Mouse (Mus musculus) lung, embryonic 14.5 days (tissue): ENCODE measurements around the gene Tmem198b. TPM values are rescaled to one million over a fixed set of nuclear protein-coding genes. Genes with fewer than 3 reads are reported as not detected.

Experiments used
- ATAC-seq: fragments of 200-750 bp; cut with Nextera tagmentation; 2 replicates; pipeline ENCODE4 v1.8.0; 2017; ENCODE audit warnings: mild to moderate bottlenecking, moderate TSS enrichment, moderate library complexity; ENCODE audit not compliant: insufficient read depth
- DNase-seq: peaks from one replicate; pipeline ENCODE4 v3.0.0-alpha.2; 2015
- H3K27ac ChIP-seq: fragments of 300-500 bp; sonication (generic); 2 replicates; pipeline ENCODE4 v1.5.1; 2014; ENCODE audit warnings: low read depth, mild to moderate bottlenecking, moderate library complexity
- H3K27me3 ChIP-seq: fragments of 300-500 bp; sonication (generic); 2 replicates; pipeline ENCODE4 v1.6.1; 2014; ENCODE audit warnings: low read length, control low read depth; ENCODE audit not compliant: insufficient read depth
- H3K36me3 ChIP-seq: fragments of 300-500 bp; sonication (generic); 2 replicates; pipeline ENCODE4 v1.6.1; 2014; ENCODE audit warnings: control low read depth; ENCODE audit not compliant: insufficient read depth
- H3K4me1 ChIP-seq: fragments of 300-500 bp; sonication (generic); 2 replicates; pipeline ENCODE4 v1.6.1; 2014; ENCODE audit warnings: antibody characterized with exemption, control low read depth; ENCODE audit not compliant: insufficient read depth
- H3K4me2 ChIP-seq: fragments of 300-500 bp; sonication (generic); 2 replicates; pipeline ENCODE4 v1.6.1; 2014; ENCODE audit warnings: mild to moderate bottlenecking
- H3K4me3 ChIP-seq: fragments of 300-500 bp; sonication (generic); 2 replicates; pipeline ENCODE4 v1.5.1; 2014; ENCODE audit warnings: low read depth, low read length
- H3K9ac ChIP-seq: fragments of 300-500 bp; sonication (generic); 2 replicates; pipeline ENCODE4 v1.6.1; 2014
- H3K9me3 ChIP-seq: fragments of 300-500 bp; sonication (generic); 2 replicates; pipeline ENCODE4 v1.6.1; 2016; ENCODE audit warnings: low read depth, low read length, control low read depth
- CTCF ChIP-seq: IDR thresholded peaks from 2 replicates; pipeline ENCODE4 v1.5.1; 2016; ENCODE audit warnings: antibody characterized with exemption, low read depth
- WGBS: fragments of 180-500 bp; shearing (Covaris S2); extraction: QIAGEN DNeasy Blood & Tissue Kit; methylation state at CpG from one replicate; pipeline ENCODE4 v1.1.7; 2014; 5-methylcytosine and 5-hydroxymethylcytosine counted together
- polyA plus RNA-seq: library from polyadenylated mRNA; unstranded; fragments of >200 nt; fragmentation: Nextera tagmentation; extraction: Ambion mirVana; gene quantifications from 2 replicates; pipeline ENCODE4 v1.2.1, GENCODE M21; 2014

Gene Tmem198b
- polyA plus RNA-seq = 12.1 and 15.1 TPM in 2 replicates

- Histone ChIP-seq H3K9me3 (no peaks in the 10 kb centered on the region), H3K27ac (peak within 1 kb of the TSS; percentile 99), H3K4me2 (peak within 1 kb of the TSS; percentile 82), H3K4me1 (peaks cover 27% of the 10 kb centered on the region), H3K9ac (peak within 1 kb of the TSS; percentile 87), H3K36me3 (peaks cover 48% of the 10 kb centered on the region), H3K4me3 (peak within 1 kb of the TSS; percentile 80), H3K27me3 (no peaks in the 10 kb centered on the region)
- DNase-seq = peak; percentile 84
- 1% methylated on average over 28 of the region's 28 CpGs for WGBS
- peak; percentile 60 for ATAC-seq
- no peak for TF ChIP-seq CTCF
These were observed at the start of gene Tmem198b for GRCm38 (mm10) chr10:128804271-128805091. Gene Tmem198b, minus strand, starts transcription at chr10:128804370.

GRCm38 (mm10) chr10:128850339-128850738 lies 46.2 kb upstream of the Tmem198b start:
- Histone ChIP-seq H3K4me1 (no peaks in the 10 kb centered on the region), H3K4me2 (no peak overlapping the region), H3K27me3 (no peaks in the 10 kb centered on the region), H3K27ac (no peak overlapping the region), H3K36me3 (peaks cover 59% of the 10 kb centered on the region), H3K4me3 (no peak overlapping the region), H3K9ac (no peak overlapping the region), H3K9me3 (no peaks in the 10 kb centered on the region)
- TF ChIP-seq CTCF = no peak
- ATAC-seq (no peak), DNase-seq (no peak)
- WGBS = 73% methylated on average over 3 of the region's 3 CpGs

GRCm38 (mm10) chr10:128848426-128848825 lies 44.3 kb upstream of the Tmem198b start:
- H3K9ac ChIP-seq = no peak overlapping the region
- no peaks in the 10 kb centered on the region for H3K27me3 ChIP-seq
- no peak overlapping the region for H3K4me3 ChIP-seq
- no peak for TF ChIP-seq CTCF
- peaks cover 63% of the 10 kb centered on the region for H3K36me3 ChIP-seq
- H3K4me2 ChIP-seq = no peak overlapping the region
- no peaks in the 10 kb centered on the region for H3K4me1 ChIP-seq
- ATAC-seq = no peak
- no peaks in the 10 kb centered on the region for H3K9me3 ChIP-seq
- no peak overlapping the region for H3K27ac ChIP-seq
- 64% methylated on average over 2 of the region's 2 CpGs for WGBS
- DNase-seq = no peak

GRCm38 (mm10) chr10:128846664-128847063 lies 42.5 kb upstream of the Tmem198b start:
- peaks cover 75% of the 10 kb centered on the region for H3K36me3 ChIP-seq
- no peak for TF ChIP-seq CTCF
- no peak overlapping the region for H3K4me2 ChIP-seq
- no peak for DNase-seq
- H3K27ac ChIP-seq = no peak overlapping the region
- no peaks in the 10 kb centered on the region for H3K4me1 ChIP-seq
- 93% methylated on average over 4 of the region's 4 CpGs for WGBS
- H3K27me3 ChIP-seq = no peaks in the 10 kb centered on the region
- H3K9ac ChIP-seq = no peak overlapping the region
- H3K4me3 ChIP-seq = no peak overlapping the region
- H3K9me3 ChIP-seq = no peaks in the 10 kb centered on the region
- no peak for ATAC-seq

- peak; percentile 60 for TF ChIP-seq CTCF
- H3K4me2 ChIP-seq = no peak overlapping the region
- H3K36me3 ChIP-seq = peaks cover 81% of the 10 kb centered on the region
- no peaks in the 10 kb centered on the region for H3K27me3 ChIP-seq
- H3K27ac ChIP-seq = no peak overlapping the region
- H3K9me3 ChIP-seq = no peaks in the 10 kb centered on the region
- H3K4me1 ChIP-seq = no peaks in the 10 kb centered on the region
- H3K4me3 ChIP-seq = no peak overlapping the region
- DNase-seq (peak; percentile 76), ATAC-seq (no peak)
- H3K9ac ChIP-seq = no peak overlapping the region
- whole genome bisulfite sequencing = 75% methylated on average over 2 of the region's 2 CpGs
These were observed 41.3 kb upstream of the Tmem198b start for GRCm38 (mm10) chr10:128845516-128845915.

GRCm38 (mm10) chr10:128843260-128843659 lies 39.1 kb upstream of the Tmem198b start:
- DNase-seq = no peak
- no peak overlapping the region for H3K27ac ChIP-seq
- H3K9me3 ChIP-seq = no peaks in the 10 kb centered on the region
- no peak for ATAC-seq
- H3K4me1 ChIP-seq = no peaks in the 10 kb centered on the region
- no peak overlapping the region for H3K9ac ChIP-seq
- WGBS = 90% methylated on average over 5 of the region's 5 CpGs
- peaks cover 78% of the 10 kb centered on the region for H3K36me3 ChIP-seq
- no peak overlapping the region for H3K4me3 ChIP-seq
- no peak for TF ChIP-seq CTCF
- H3K4me2 ChIP-seq = no peak overlapping the region
- H3K27me3 ChIP-seq = no peaks in the 10 kb centered on the region

- Histone ChIP-seq H3K4me1 (no peaks in the 10 kb centered on the region), H3K9me3 (no peaks in the 10 kb centered on the region), H3K27ac (no peak overlapping the region), H3K4me3 (no peak overlapping the region), H3K9ac (no peak overlapping the region), H3K4me2 (no peak overlapping the region), H3K36me3 (peaks cover 71% of the 10 kb centered on the region), H3K27me3 (no peaks in the 10 kb centered on the region)
- no peak for DNase-seq
- ATAC-seq = no peak
- no peak for TF ChIP-seq CTCF
These were observed 36.4 kb upstream of the Tmem198b start for GRCm38 (mm10) chr10:128840612-128841011.
